Mouse (Mus musculus) heart, adult 2 months (tissue): ENCODE data around the gene Aldh8a1. TPM values are rescaled to one million over a fixed set of nuclear protein-coding genes. Genes with fewer than 3 reads are reported as not detected.

ENCODE experiments used
- DNase-seq, 2 experiments: peaks; one replicate each; pipeline ENCODE4 v3.0.0; 2021
- H3K27ac ChIP-seq: fragments of 200-600 bp; 2 replicates; pipeline ENCODE4 v1.8.1; 2022
- H3K27me3 ChIP-seq: fragments of 200-500 bp; 2 replicates; pipeline ENCODE4 v1.6.1; 2012; ENCODE audit warnings: mild to moderate bottlenecking, low read length, inconsistent platforms, mixed read lengths; ENCODE audit not compliant: control insufficient read depth, insufficient read depth
- H3K36me3 ChIP-seq: fragments of 200-500 bp; 2 replicates; pipeline ENCODE4 v1.6.1; 2012; ENCODE audit warnings: low read length, inconsistent platforms; ENCODE audit not compliant: control insufficient read depth, insufficient read depth
- H3K4me1 ChIP-seq: fragments of 200-500 bp; 2 replicates; pipeline ENCODE4 v1.6.1; 2011; ENCODE audit warnings: low read length; ENCODE audit not compliant: control insufficient read depth, insufficient read depth
- H3K4me3 ChIP-seq: fragments of 200-600 bp; 2 replicates; pipeline ENCODE4 v1.8.1; 2022
- H3K79me2 ChIP-seq: fragments of 200-500 bp; replicated peaks from 2 replicates; pipeline ENCODE4 v1.6.1; 2012; ENCODE audit warnings: mild to moderate bottlenecking, inconsistent platforms, low read length, moderate library complexity, mixed read lengths; ENCODE audit not compliant: control insufficient read depth, insufficient read depth
- H3K9ac ChIP-seq: fragments of 200-500 bp; 2 replicates; pipeline ENCODE4 v1.6.1; 2012; ENCODE audit warnings: low read depth, mild to moderate bottlenecking, control low read depth, inconsistent platforms, low read length, mixed read lengths
- CTCF ChIP-seq: fragments of 200-600 bp; IDR thresholded peaks from 2 replicates; pipeline ENCODE4 v1.8.1; 2022; ENCODE audit warnings: antibody characterized with exemption, mild to moderate bottlenecking, moderate library complexity
- EP300 ChIP-seq: fragments of 200-500 bp; IDR thresholded peaks from 2 replicates; pipeline ENCODE4 v1.6.1; 2011; ENCODE audit warnings: low read depth, low read length, control low read depth; ENCODE audit not compliant: insufficient read depth
- POLR2A ChIP-seq: fragments of 200-500 bp; IDR thresholded peaks from 2 replicates; pipeline ENCODE4 v1.6.1; 2011; ENCODE audit warnings: mild to moderate bottlenecking, low read depth, low read length, control low read depth; ENCODE audit not compliant: insufficient read depth
- WGBS: fragments of 180-500 bp; shearing (Covaris S2); methylation state at CpG from one replicate; pipeline ENCODE4 v1.1.7; 2018; 5-methylcytosine and 5-hydroxymethylcytosine counted together
- intact Hi-C: fragments of 180-260 bp; cut with DNase I; formaldehyde crosslinking; loops from one replicate; pipeline ENCODE4 v1.15.1; 2025
- polyA plus RNA-seq: library from polyadenylated mRNA; depleted of rRNA; stranded (reverse); fragments of >200 nt; gene quantifications from 2 replicates; pipeline ENCODE4 v1.2.3, GENCODE M21; 2012
- total RNA-seq, 2 experiments: library from RNA; stranded (reverse); gene quantifications; 2 replicates each; pipeline ENCODE4 v1.2.3; 2021

Gene Aldh8a1
- total and polyA plus RNA-seq, 3 experiments = not detected

- DNase-seq = no peak
- Histone ChIP-seq H3K9ac (no peak overlapping the region), H3K4me1 (no peaks in the 10 kb centered on the region), H3K79me2 (no peaks in the 10 kb centered on the region), H3K36me3 (no peaks in the 10 kb centered on the region), H3K27me3 (no peaks in the 10 kb centered on the region), H3K4me3 (no peak overlapping the region), H3K27ac (no peak overlapping the region)
- no peak for TF ChIP-seq EP300
- peak; percentile 66 for TF ChIP-seq CTCF
- 66% methylated on average over 9 of the region's 9 CpGs for WGBS
- intact Hi-C loops = no loop called here
Observed at GRCm38 (mm10) chr10:21378196-21378944, 1.3 kb downstream of the Aldh8a1 start.

- H3K79me2 ChIP-seq = no peaks in the 10 kb centered on the region
- TF ChIP-seq EP300 (no peak), POLR2A (no peak), CTCF (peak; percentile 86)
- H3K36me3 ChIP-seq = no peaks in the 10 kb centered on the region
- H3K9ac ChIP-seq = no peak overlapping the region
- 7% methylated on average over 6 of the region's 6 CpGs for WGBS
- intact Hi-C loops = loop anchor here (1.0 to 10.0 kb wide), 2 partner anchors 212 to 627 kb away; partner anchors contain the start of gene 1700020N01Rik
- H3K4me3 ChIP-seq = no peak overlapping the region
- no peaks in the 10 kb centered on the region for H3K27me3 ChIP-seq
- H3K27ac ChIP-seq = no peak overlapping the region
- DNase-seq = no peak
- H3K4me1 ChIP-seq = no peaks in the 10 kb centered on the region
Observed at GRCm38 (mm10) chr10:21382914-21383313, 5.8 kb downstream of the Aldh8a1 start.

GRCm38 (mm10) chr10:21385111-21385663 lies 8.1 kb downstream of the Aldh8a1 start:
- Histone ChIP-seq H3K36me3 (no peaks in the 10 kb centered on the region), H3K4me3 (no peak overlapping the region), H3K27ac (no peak overlapping the region), H3K27me3 (no peaks in the 10 kb centered on the region), H3K4me1 (no peaks in the 10 kb centered on the region), H3K79me2 (no peaks in the 10 kb centered on the region), H3K9ac (no peak overlapping the region)
- 61% methylated on average over 3 of the region's 3 CpGs for WGBS
- no peak for DNase-seq
- TF ChIP-seq POLR2A (no peak), EP300 (no peak), CTCF (no peak)
- intact Hi-C loops = loop anchor here (2.0 to 10.0 kb wide), 2 partner anchors 76 to 210 kb away; partner anchors contain the start of gene 1700020N01Rik

- no peaks in the 10 kb centered on the region for H3K36me3 ChIP-seq
- no peaks in the 10 kb centered on the region for H3K27me3 ChIP-seq
- DNase-seq = no peak
- H3K9ac ChIP-seq = no peak overlapping the region
- TF ChIP-seq POLR2A (no peak), CTCF (no peak), EP300 (no peak)
- H3K27ac ChIP-seq = no peak overlapping the region
- intact Hi-C loops = loop anchor here (10.0 kb wide), 1 partner anchor 206 kb away; the partner anchor contains the start of gene 1700020N01Rik
- H3K4me1 ChIP-seq = no peaks in the 10 kb centered on the region
- H3K4me3 ChIP-seq = no peak overlapping the region
- WGBS = 90% methylated on average over 11 of the region's 11 CpGs
- H3K79me2 ChIP-seq = no peaks in the 10 kb centered on the region
Observed at GRCm38 (mm10) chr10:21389075-21389474, 12.0 kb downstream of the Aldh8a1 start.

GRCm38 (mm10) chr10:21390440-21390839 lies 13.3 kb downstream of the Aldh8a1 start:
- TF ChIP-seq CTCF = no peak
- TF ChIP-seq POLR2A = no peak
- TF ChIP-seq EP300 = no peak
- H3K36me3 ChIP-seq = no peaks in the 10 kb centered on the region
- intact Hi-C loops = no loop called here
- no peaks in the 10 kb centered on the region for H3K27me3 ChIP-seq
- no peak overlapping the region for H3K4me3 ChIP-seq
- WGBS = 92% methylated on average over 4 of the region's 4 CpGs
- H3K79me2 ChIP-seq = no peaks in the 10 kb centered on the region
- no peaks in the 10 kb centered on the region for H3K4me1 ChIP-seq
- H3K27ac ChIP-seq = no peak overlapping the region
- H3K9ac ChIP-seq = no peak overlapping the region
- DNase-seq = no peak

- Histone ChIP-seq H3K4me3 (no peak overlapping the region), H3K27ac (no peak overlapping the region), H3K4me1 (no peaks in the 10 kb centered on the region), H3K36me3 (no peaks in the 10 kb centered on the region), H3K9ac (no peak overlapping the region), H3K27me3 (no peaks in the 10 kb centered on the region), H3K79me2 (no peaks in the 10 kb centered on the region)
- intact Hi-C loops = no loop called here
- 44% methylated on average over 4 of the region's 4 CpGs for WGBS
- TF ChIP-seq EP300 = no peak
- no peak for TF ChIP-seq POLR2A
- no peak for TF ChIP-seq CTCF
- DNase-seq = no peak
Observed at GRCm38 (mm10) chr10:21391286-21391685, 14.2 kb downstream of the Aldh8a1 start.
